Mouse (Mus musculus) CH12.LX (cell line): Measurements from ENCODE around the gene Gm20388.

Experiments used
- CTCF ChIP-seq, 2 experiments: IDR thresholded peaks in 1 of 2; conservative IDR thresholded peaks in 1 of 2; 2 replicates each; pipeline ENCODE4 v1.5.1; 2011 to 2012; ENCODE audit warnings: low read depth in 2 of 2, low read length in 2 of 2, improper control_type of control experiment in 1 of 2, inconsistent platforms in 1 of 2, mild to moderate bottlenecking in 1 of 2, moderate library complexity in 1 of 2
- MAX ChIP-seq: IDR thresholded peaks from 2 replicates; pipeline ENCODE4 v1.6.1; 2011; ENCODE audit warnings: low read length, improper control_type of control experiment
- SMC3 ChIP-seq: IDR thresholded peaks from 2 replicates; pipeline ENCODE4 v1.6.1; 2011; ENCODE audit warnings: low read depth, low read length, improper control_type of control experiment
- USF2 ChIP-seq: conservative IDR thresholded peaks from 2 replicates; pipeline ENCODE4 v1.6.1; 2011; ENCODE audit warnings: low read depth, low read length, improper control_type of control experiment

DNA sequence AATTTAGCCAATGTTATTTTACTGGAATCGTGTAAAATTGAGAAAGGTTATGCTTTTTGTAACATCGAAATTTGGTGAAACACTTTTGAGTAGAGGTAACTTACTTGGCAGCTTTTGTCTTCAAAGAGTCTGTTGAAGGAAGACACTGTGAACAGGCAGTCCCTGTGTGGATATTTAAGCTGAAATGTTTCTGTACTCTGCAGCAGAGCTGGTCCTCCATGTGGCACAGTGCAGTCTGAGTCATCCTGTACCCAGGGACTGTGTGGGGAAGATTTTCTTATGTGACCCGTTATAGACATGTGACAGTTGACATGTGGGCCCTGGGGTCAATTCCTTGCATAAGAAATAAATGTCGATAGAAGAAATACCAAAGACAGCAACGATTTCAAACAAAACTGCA lies 4251.0 kb downstream of the Gm20388 start:
- TF ChIP-seq USF2: no peak
- no peak for TF ChIP-seq CTCF (conservative IDR thresholded peaks at IDR 0.05 in 1 of 2, IDR thresholded peaks at IDR 0.05 in 1 of 2; ENCODE audit: low read depth in 2 of 2, low read length in 2 of 2)
- TF ChIP-seq MAX: no peak
- TF ChIP-seq SMC3: no peak
